ENCODE assay signal across 8 mouse cellular contexts in genomic region chr17:6655567-6656281, GRCm38 (mm10). TPM values are rescaled to one million over a fixed set of nuclear protein-coding genes. Genes with fewer than 3 reads are reported as not detected.
DNase-seq lines count a peak whose midpoint lies in the region; ATAC-seq lines count a peak whose summit lies in the region.
"Not testable (repeated sequence)": the region's sequence is repeated elsewhere in the genome, so short reads cannot be mapped to it uniquely, and the experiment has no call there.

Gene Dynlt1f, minus strand, starts transcription at chr17:6655900.

- H3K4me3 ChIP-seq in intestine, embryonic 14.5 days (ENCODE audit: low read depth, low read length), result peak within 1 kb of the TSS; percentile 42
- peak within 1 kb of the TSS; percentile 38 for H3K4me3 ChIP-seq in macrophage (ENCODE audit: inconsistent target)

- peak within 1 kb of the TSS; percentile 61 for H3K9ac ChIP-seq in intestine, embryonic 14.5 days (ENCODE audit: low read length)

- H3K27ac ChIP-seq in intestine, embryonic 14.5 days (ENCODE audit: low read depth), result peak within 1 kb of the TSS; percentile 57; the same call in 1 of the 2 replicates
- H3K27ac ChIP-seq in macrophage, result peak within 1 kb of the TSS; percentile 46

- H3K9me3 ChIP-seq in intestine, embryonic 14.5 days (ENCODE audit: control insufficient read depth, low read length), result not testable (repeated sequence)

- H3K4me2 ChIP-seq in intestine, embryonic 14.5 days (ENCODE audit: low read length), result peak within 1 kb of the TSS; percentile 41

- H3K79me2 ChIP-seq in macrophage (ENCODE audit: inconsistent target), result not testable (repeated sequence)

- H3K27me3 ChIP-seq in intestine, embryonic 14.5 days (replicated peaks; ENCODE audit: control insufficient read depth, insufficient read depth, low read length), result not testable (repeated sequence)

- DNase-seq in adipocyte (ENCODE audit: low spot score), result peak; percentile 36
- peak; percentile 28 for DNase-seq in embryo, embryonic 11 days
- peak in 1 of 2 experiments; percentile 48 for DNase-seq in gastrocnemius, postnatal 4 days (ENCODE audit: low spot score in 2 of 2)
- peak; percentile 60 for DNase-seq in intestine, embryonic 14.5 days (ENCODE audit: low spot score)
- peak in 1 of 2 experiments; percentile 66 for DNase-seq in left cerebral cortex, adult 8-10 months (ENCODE audit: low spot score in 2 of 2)
- peak; percentile 75 for DNase-seq in retina, postnatal 1 day
- DNase-seq in urinary bladder, adult 2 months (ENCODE audit: low spot score), result peak; percentile 49

- WGBS in intestine, embryonic 14.5 days, result 3% methylated on average over 21 of the region's 33 CpGs
- WGBS in macrophage (ENCODE audit: missing documents), result 4% methylated on average over 7 of the region's 33 CpGs

- peak; percentile 95 for ATAC-seq in intestine, embryonic 14.5 days (replicated peaks; ENCODE audit: low FRiP score, low TSS enrichment, low read depth)

- not testable (repeated sequence) for H3K4me1 ChIP-seq in intestine, embryonic 14.5 days (replicated peaks; ENCODE audit: control insufficient read depth, insufficient read depth, low read length)

- H3K36me3 ChIP-seq in intestine, embryonic 14.5 days (ENCODE audit: control insufficient read depth, insufficient read depth, low read length); macrophage (ENCODE audit: inconsistent target): not testable (repeated sequence)

RNA-seq across cellular contexts. Expression of gene Dynlt1f, which starts in this region (rescaled TPM):
- total RNA-seq in gastrocnemius, postnatal 4 days (2021), result 100 to 1,000 TPM; 121 to 140 TPM
- 323 and 326 TPM in 2 replicates for polyA plus RNA-seq in intestine, embryonic 14.5 days (2014; fragmentation: Nextera tagmentation; extraction: Ambion mirVana)
- 10 to 100 TPM; 26.6 to 39.7 (median 29.6) TPM for total RNA-seq in left cerebral cortex, adult 8-10 months (2022)
- total RNA-seq in macrophage (2018; cell fraction: chromatin; rRNA removed), result 10 to 100 TPM in 16 of 26 experiments, 1 to 10 TPM in 10; 2.0 to 24.1 (median 11.7) TPM
- total RNA-seq in macrophage (2018; cell fraction: cytosol; rRNA removed), result 100 to 1,000 TPM in 1 of 26 experiments, 10 to 100 TPM in 25; 45.5 to 109 (median 81.2) TPM
- 10 to 100 TPM in 19 of 26 experiments, 1 to 10 TPM in 7; 6.4 to 42.4 (median 20.0) TPM for total RNA-seq in macrophage (2018; cell fraction: nucleus; rRNA removed)
- polyA plus RNA-seq in macrophage (2018), result 88.3 to 104 TPM (median 94.8 TPM) in 3 replicates
- 98.0 and 99.0 TPM in 2 replicates for polyA plus RNA-seq in urinary bladder, adult 2 months (2012; rRNA removed)
